Mouse (Mus musculus): ENCODE results near the gene Dlx2.

Gene Dlx2

GRCm38 (mm10) chr2:71504852-71505251 is 41.7 kb downstream of the Dlx2 start:
- DNase-seq = no peak

DNA sequence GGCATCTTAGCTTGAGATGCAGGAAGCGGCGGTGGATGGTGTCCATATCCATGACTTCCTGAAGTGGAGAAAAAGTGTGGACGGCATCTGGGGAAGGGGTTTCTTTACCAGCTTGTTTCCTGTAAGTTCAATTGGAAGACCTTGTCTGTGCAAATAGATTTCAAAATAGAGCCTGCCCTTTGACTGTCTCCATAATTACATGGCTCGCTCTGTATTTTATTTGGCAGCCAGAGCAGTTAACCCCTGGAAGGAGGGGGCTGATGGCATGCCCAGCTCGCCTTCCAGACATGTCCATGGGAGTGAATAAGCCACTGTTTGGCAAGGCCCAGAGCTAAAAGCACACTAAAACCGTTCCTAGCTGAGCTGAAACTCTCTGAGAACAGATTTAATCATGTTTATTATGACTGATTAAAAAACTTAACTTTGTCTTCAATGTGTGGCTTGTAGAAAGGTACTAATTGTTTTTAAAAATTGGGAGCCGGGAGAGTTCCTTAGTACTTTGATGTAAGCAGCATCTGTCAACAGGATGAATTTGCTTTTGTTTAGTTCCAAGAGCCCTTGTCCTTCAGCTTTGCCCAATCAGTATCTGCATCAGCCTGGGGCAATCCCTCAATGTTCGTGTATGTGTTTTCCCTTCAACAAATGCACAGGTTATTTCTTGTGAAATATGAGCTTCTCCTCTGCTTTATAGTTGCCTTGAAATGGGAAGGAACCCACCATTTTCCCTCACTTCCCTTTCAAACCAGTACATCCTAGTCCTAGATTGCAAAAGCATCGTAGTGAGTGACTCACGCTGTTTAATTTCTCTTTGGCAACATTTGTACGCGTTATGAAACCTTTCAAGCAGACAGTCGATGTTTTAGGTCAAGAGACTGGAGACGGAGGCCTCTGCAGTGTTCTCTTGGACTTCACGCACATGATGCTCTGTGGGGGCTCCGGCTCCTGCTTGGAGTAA is 47.0 kb downstream of the Dlx2 start:
- no peak for DNase-seq

DNA sequence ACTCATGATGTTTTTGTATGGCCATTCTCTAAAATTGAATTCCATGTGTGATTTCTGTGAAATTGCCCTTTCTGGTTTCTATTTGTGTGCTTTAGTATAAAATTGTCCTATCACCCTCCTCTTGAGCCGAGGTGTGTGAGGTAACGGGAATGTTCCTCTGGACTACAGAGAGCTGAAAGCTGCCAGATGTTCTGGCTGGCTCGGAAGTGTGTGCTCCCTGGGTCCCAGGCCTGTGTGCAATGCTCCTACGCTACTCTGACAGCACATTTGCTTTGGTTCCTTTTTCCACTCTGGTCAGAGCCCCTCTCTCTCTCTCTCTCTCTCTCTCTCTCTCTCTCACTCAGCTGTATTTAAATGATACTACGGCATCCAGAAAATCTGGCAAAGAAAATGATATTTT is 49.4 kb downstream of the Dlx2 start:
- no peak for DNase-seq

DNA sequence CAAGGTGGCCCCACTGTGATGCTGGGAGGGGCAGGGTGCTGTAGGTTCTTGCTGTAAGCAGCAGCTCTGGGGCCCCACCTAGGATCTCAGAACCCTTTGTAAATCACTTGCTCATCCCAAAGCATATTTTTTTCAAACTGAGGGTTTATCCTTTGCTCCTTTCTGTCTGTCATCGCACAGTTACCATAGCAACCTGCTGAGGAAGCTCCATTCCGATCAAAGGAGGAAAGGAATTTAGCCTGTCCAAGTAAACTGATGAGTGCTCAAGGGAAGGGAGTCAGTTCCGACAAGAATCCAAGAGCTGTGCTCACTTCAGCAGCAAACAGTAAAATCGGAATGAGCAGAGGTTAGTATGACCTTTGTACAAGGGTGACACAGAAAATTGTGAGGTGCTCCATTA is 51.6 kb downstream of the Dlx2 start:
- no peak for DNase-seq

- DNase-seq = no peak
These were observed 52.1 kb downstream of the Dlx2 start for GRCm38 (mm10) chr2:71494503-71494902.
